Comparison of ENCODE assay signal across 12 mouse cellular contexts in genomic region chr17:25686323-25686722, GRCm38 (mm10). TPM values are rescaled to one million over a fixed set of nuclear protein-coding genes. Genes with fewer than 3 reads are reported as not detected.
DNase-seq lines count a peak whose midpoint lies in the region; ATAC-seq and TF ChIP-seq lines count a peak whose summit lies in the region.
"Had no signal": no experiment of that assay in that cellular context is flagged by ENCODE, and none has a peak within 500 bp of the region (broad histone marks: within the 10 kb centered on the region; RNA-seq: fewer than 3 reads in every experiment).

No protein-coding gene starts in this region.

- H3K36me3 ChIP-seq in kidney, postnatal 0 days (ENCODE audit: insufficient read depth, low read length), result no peaks in the 10 kb centered on the region
- H3K36me3 ChIP-seq in thymus, adult 2 months (ENCODE audit: control insufficient read depth, insufficient read depth, low read length), result no peaks in the 10 kb centered on the region
- no peaks in the 10 kb centered on the region for H3K36me3 ChIP-seq in small intestine, adult 2 months (ENCODE audit: control insufficient read depth, insufficient read depth, low read length)

- WGBS in kidney, postnatal 0 days, result 43% methylated on average over 7 of the region's 7 CpGs
- WGBS in thymus, adult 2 months, result 27% methylated on average over 7 of the region's 7 CpGs
- WGBS in small intestine, adult 2 months, result 35% methylated on average over 7 of the region's 7 CpGs

- no peak overlapping the region for H3K4me2 ChIP-seq in kidney, postnatal 0 days (ENCODE audit: low read length)

- no peaks in the 10 kb centered on the region for H3K27me3 ChIP-seq in kidney, postnatal 0 days (ENCODE audit: insufficient read depth, low read length)
- H3K27me3 ChIP-seq in thymus, adult 2 months (ENCODE audit: control insufficient read depth, insufficient read depth, low read length), result no peaks in the 10 kb centered on the region
- H3K27me3 ChIP-seq in small intestine, adult 2 months (ENCODE audit: control insufficient read depth, insufficient read depth, low read length), result no peaks in the 10 kb centered on the region

- ATAC-seq in kidney, postnatal 0 days (replicated peaks; ENCODE audit: low FRiP score, low read depth), result 0 out of 2 replicates have a peak, but pooled peaks have one; percentile 59
- peak; percentile 58; the same call in 1 of the 2 replicates for ATAC-seq in common myeloid progenitor, adult 5-6 weeks (replicated peaks; ENCODE audit: low read depth, poor library complexity, severe bottlenecking)
- ATAC-seq: intestine, embryonic 16.5 days had no signal

- H3K4me1 ChIP-seq in kidney, postnatal 0 days (replicated peaks; ENCODE audit: insufficient read depth, low read length), result no peaks in the 10 kb centered on the region
- no peaks in the 10 kb centered on the region for H3K4me1 ChIP-seq in thymus, adult 2 months (replicated peaks; ENCODE audit: control insufficient read depth, insufficient read depth, low read length)
- H3K4me1 ChIP-seq in small intestine, adult 2 months (ENCODE audit: control insufficient read depth, insufficient read depth, insufficient read length, low read length), result no peaks in the 10 kb centered on the region

- no peak overlapping the region for H3K9ac ChIP-seq in kidney, postnatal 0 days (ENCODE audit: low read depth, low read length)

- H3K9me3 ChIP-seq in kidney, postnatal 0 days (replicated peaks; ENCODE audit: low read length), result no peaks in the 10 kb centered on the region

- peak; percentile 40 for DNase-seq in kidney, postnatal 0 days (ENCODE audit: low spot score)
- DNase-seq in kidney, adult 11 months, result no peak
- peak; percentile 33 for DNase-seq in thymus, postnatal 0 days (ENCODE audit: low spot score)
- no peak for DNase-seq in thymus, adult 2 months
- no peak for DNase-seq in ovary, postnatal 36 days (ENCODE audit: low spot score)
- no peak for DNase-seq in gastrocnemius, postnatal 10 days
- DNase-seq: cerebellum, postnatal 25 days; gastrocnemius, postnatal 14 days; right cerebral cortex, postnatal 25 days had no signal

- H3K27ac ChIP-seq in kidney, postnatal 0 days, result no peak overlapping the region
- H3K27ac ChIP-seq in thymus, adult 2 months (ENCODE audit: control insufficient read depth, insufficient read depth, low read length), result no peak overlapping the region
- H3K27ac ChIP-seq in small intestine, adult 2 months (ENCODE audit: insufficient read depth, low read depth, low read length), result no peak overlapping the region

- H3K4me3 ChIP-seq in kidney, postnatal 0 days (replicated peaks; ENCODE audit: low read depth, low read length), result no peak overlapping the region
- H3K4me3 ChIP-seq in thymus, adult 2 months (ENCODE audit: control insufficient read depth, insufficient read depth, low read length), result no peak overlapping the region
- no peak overlapping the region for H3K4me3 ChIP-seq in small intestine, adult 2 months (ENCODE audit: low read depth, low read length)

- TF ChIP-seq CTCF in kidney, postnatal 0 days (IDR thresholded peaks at IDR 0.05; ENCODE audit: low read depth), result peak; percentile 53
- no peak for TF ChIP-seq CTCF in thymus, adult 2 months (IDR thresholded peaks at IDR 0.05; ENCODE audit: borderline replicate concordance, control insufficient read depth, extremely low read depth, insufficient read depth, low read length, poor library complexity)
- TF ChIP-seq CTCF in small intestine, adult 2 months (IDR thresholded peaks at IDR 0.05; ENCODE audit: extremely low read depth, insufficient read length, insufficient replicate concordance, low read depth, low read length), result peak; percentile 17; the same call in 1 of the 2 replicates

- no peak for TF ChIP-seq POLR2A in thymus, adult 2 months (IDR thresholded peaks at IDR 0.05; ENCODE audit: control insufficient read depth, extremely low read depth, insufficient read depth, low read length, poor library complexity)
- no peak for TF ChIP-seq POLR2A in small intestine, adult 2 months (IDR thresholded peaks at IDR 0.05; ENCODE audit: low read depth, low read length)

RNA-seq across cellular contexts. Expression of gene Gng13, which starts 30.6 kb away (rescaled TPM):
- 0.70 TPM in 2 replicates for polyA plus RNA-seq in kidney, postnatal 0 days (2015; fragmentation: Nextera tagmentation; extraction: Ambion mirVana)
- 4.6 and 5.5 TPM in 2 replicates for polyA plus RNA-seq in thymus, postnatal 0 days (2015; fragmentation: Nextera tagmentation; extraction: Ambion mirVana)
- 0.54 and 1.2 TPM in 2 replicates for polyA plus RNA-seq in thymus, adult 2 months (2012; rRNA removed)
- total RNA-seq in common myeloid progenitor, adult 5-6 weeks (2017), result not detected in 2 replicates
- 0.20 and 0.30 TPM in 2 replicates for polyA plus RNA-seq in small intestine, adult 2 months (2012; rRNA removed)
- total RNA-seq in gastrocnemius, postnatal 10 days (2021), result not detected
- total RNA-seq: gastrocnemius, postnatal 14 days had no signal

RNA-seq across cellular contexts. Expression of gene Chtf18, which starts 40.9 kb away (rescaled TPM):
- polyA plus RNA-seq in kidney, postnatal 0 days (2015; fragmentation: Nextera tagmentation; extraction: Ambion mirVana), result 10.3 and 13.8 TPM in 2 replicates
- polyA plus RNA-seq in thymus, postnatal 0 days (2015; fragmentation: Nextera tagmentation; extraction: Ambion mirVana), result 21.1 and 23.5 TPM in 2 replicates
- 36.7 and 49.5 TPM in 2 replicates for polyA plus RNA-seq in thymus, adult 2 months (2012; rRNA removed)
- total RNA-seq in common myeloid progenitor, adult 5-6 weeks (2017), result 17.0 and 28.5 TPM in 2 replicates
- 7.3 and 15.2 TPM in 2 replicates for polyA plus RNA-seq in small intestine, adult 2 months (2012; rRNA removed)
- 1 to 10 TPM; 3.2 to 4.3 TPM for total RNA-seq in gastrocnemius, postnatal 10 days (2021)

RNA-seq across cellular contexts. Expression of gene Rpusd1, which starts 41.1 kb away (rescaled TPM):
- polyA plus RNA-seq in kidney, postnatal 0 days (2015; fragmentation: Nextera tagmentation; extraction: Ambion mirVana), result 14.9 and 16.5 TPM in 2 replicates
- 16.9 and 18.7 TPM in 2 replicates for polyA plus RNA-seq in thymus, postnatal 0 days (2015; fragmentation: Nextera tagmentation; extraction: Ambion mirVana)
- polyA plus RNA-seq in thymus, adult 2 months (2012; rRNA removed), result 68.6 and 69.2 TPM in 2 replicates
- 3.0 and 3.9 TPM in 2 replicates for total RNA-seq in common myeloid progenitor, adult 5-6 weeks (2017)
- 12.4 and 23.0 TPM in 2 replicates for polyA plus RNA-seq in small intestine, adult 2 months (2012; rRNA removed)
- 1 to 10 TPM; 3.8 to 5.6 TPM for total RNA-seq in gastrocnemius, postnatal 10 days (2021)

RNA-seq across cellular contexts. Expression of gene Mslnl, which starts 49.5 kb away (rescaled TPM):
- polyA plus RNA-seq in kidney, postnatal 0 days (2015; fragmentation: Nextera tagmentation; extraction: Ambion mirVana), result not detected in 2 replicates
- 0.14 and 0.36 TPM in 2 replicates for polyA plus RNA-seq in thymus, postnatal 0 days (2015; fragmentation: Nextera tagmentation; extraction: Ambion mirVana)
- polyA plus RNA-seq in thymus, adult 2 months (2012; rRNA removed), result 0.68 and 0.69 TPM in 2 replicates
- total RNA-seq in common myeloid progenitor, adult 5-6 weeks (2017), result not detected in 2 replicates
- polyA plus RNA-seq in small intestine, adult 2 months (2012; rRNA removed), result 0.16 and 0.20 TPM in 2 replicates
- not detected for total RNA-seq in gastrocnemius, postnatal 10 days (2021)
- total RNA-seq: gastrocnemius, postnatal 14 days had no signal

Comparison
In these comparisons a context has a peak if more than half of its experiments do, and no peak if none do; other contexts are left out.
1. DNase-seq: peak in kidney, postnatal 0 days (single experiment) and thymus, postnatal 0 days (single experiment); none in kidney, adult 11 months (single experiment), thymus, adult 2 months (single experiment), ovary, postnatal 36 days (single experiment) and gastrocnemius, postnatal 10 days (single experiment).